In genomic region chr9:118471296-118471695, GRCm38 (mm10) we compare ENCODE assay signal across 16 mouse cellular contexts. TPM values are rescaled to one million over a fixed set of nuclear protein-coding genes. Genes with fewer than 3 reads are reported as not detected.
"Had no signal": no experiment of that assay in that cellular context is flagged by ENCODE, and none has a peak within 500 bp of the region (broad histone marks: within the 10 kb centered on the region; RNA-seq: fewer than 3 reads in every experiment).

No protein-coding gene starts in this region.

- DNase-seq: heart, postnatal 10 days; heart, postnatal 14 days; heart, postnatal 36 days; heart, postnatal 4 days; kidney, adult 11 months; kidney, adult 2 months; kidney, adult 8-10 months; kidney, adult 9 months; kidney, postnatal 10 days; kidney, postnatal 14 days; kidney, postnatal 25 days; kidney, postnatal 36 days; kidney, postnatal 4 days; layer of hippocampus, adult 9-11 months; layer of hippocampus, postnatal 36 days had no signal

RNA-seq across cellular contexts. Expression of gene Eomes, which starts 6.7 kb away (rescaled TPM):
- total RNA-seq: heart, postnatal 10 days; heart, postnatal 14 days; heart, postnatal 25 days; heart, postnatal 4 days had no signal
